Mouse (Mus musculus) hindbrain, embryonic 10.5 days (tissue): Measurements from ENCODE around the gene Elp4. TPM values are rescaled to one million over a fixed set of nuclear protein-coding genes. Genes with fewer than 3 reads are reported as not detected.

Experiments
- DNase-seq: peaks from one replicate; pipeline ENCODE4 v3.0.0-alpha.2; 2017; ENCODE audit warnings: low spot score
- H3K27ac ChIP-seq: fragments of 300-500 bp; sonication (generic); 2 replicates; pipeline ENCODE4 v1.5.1; 2016; ENCODE audit warnings: mild to moderate bottlenecking, moderate library complexity
- H3K27me3 ChIP-seq: fragments of 300-500 bp; sonication (generic); 2 replicates; pipeline ENCODE4 v1.6.1; 2016; ENCODE audit warnings: mild to moderate bottlenecking; ENCODE audit not compliant: poor library complexity, insufficient read depth, severe bottlenecking
- H3K36me3 ChIP-seq: fragments of 300-500 bp; sonication (generic); 2 replicates; pipeline ENCODE4 v1.6.1; 2016; ENCODE audit warnings: mild to moderate bottlenecking, moderate library complexity
- H3K4me1 ChIP-seq: fragments of 300-500 bp; sonication (generic); replicated peaks from 2 replicates; pipeline ENCODE4 v1.6.1; 2016; ENCODE audit warnings: mild to moderate bottlenecking
- H3K4me3 ChIP-seq: fragments of 300-500 bp; sonication (generic); 2 replicates; pipeline ENCODE4 v1.5.1; 2016; ENCODE audit warnings: mild to moderate bottlenecking, moderate library complexity
- H3K9me3 ChIP-seq: fragments of 300-500 bp; sonication (generic); 2 replicates; pipeline ENCODE4 v1.6.1; 2016; ENCODE audit warnings: mild to moderate bottlenecking, moderate library complexity
- WGBS: fragments of 180-500 bp; shearing (Covaris S2); methylation state at CpG from one replicate; pipeline ENCODE4 v1.1.7; 2016; 5-methylcytosine and 5-hydroxymethylcytosine counted together
- polyA plus RNA-seq: library from polyadenylated mRNA; unstranded; fragments of >200 nt; fragmentation: Nextera tagmentation; extraction: Ambion mirVana; gene quantifications from 2 replicates; pipeline ENCODE4 v1.2.1, GENCODE M21; 2016

Gene Elp4
- polyA plus RNA-seq, 1 experiment from 2014 or later, result 49.8 TPM

DNA sequence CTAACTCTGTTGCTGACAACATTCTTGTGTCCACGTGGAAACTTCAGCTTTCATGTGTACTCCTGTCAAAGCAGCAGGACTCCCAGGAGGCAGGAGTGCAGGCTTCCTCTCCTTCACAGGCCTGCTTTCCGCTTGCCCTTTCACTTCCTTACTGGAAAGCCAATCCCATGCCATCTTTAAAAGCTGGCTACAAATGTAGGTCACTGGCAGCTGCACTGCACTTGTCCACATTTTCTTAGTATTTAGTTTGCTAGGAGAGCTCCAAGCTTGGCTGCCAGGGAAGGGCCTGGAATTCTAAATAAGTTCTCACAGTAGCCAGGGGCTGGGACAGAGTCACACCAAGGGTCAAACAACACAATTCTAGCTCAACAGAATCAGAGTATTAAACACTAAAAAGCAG lies 49.6 kb downstream of the Elp4 start:
- Histone ChIP-seq H3K9me3 (no peaks in the 10 kb centered on the region), H3K27me3 (no peaks in the 10 kb centered on the region), H3K36me3 (no peaks in the 10 kb centered on the region), H3K4me1 (no peaks in the 10 kb centered on the region), H3K27ac (no peak overlapping the region), H3K4me3 (no peak overlapping the region)
- 43% methylated on average over 2 of the region's 2 CpGs for WGBS
- DNase-seq, result no peak

DNA sequence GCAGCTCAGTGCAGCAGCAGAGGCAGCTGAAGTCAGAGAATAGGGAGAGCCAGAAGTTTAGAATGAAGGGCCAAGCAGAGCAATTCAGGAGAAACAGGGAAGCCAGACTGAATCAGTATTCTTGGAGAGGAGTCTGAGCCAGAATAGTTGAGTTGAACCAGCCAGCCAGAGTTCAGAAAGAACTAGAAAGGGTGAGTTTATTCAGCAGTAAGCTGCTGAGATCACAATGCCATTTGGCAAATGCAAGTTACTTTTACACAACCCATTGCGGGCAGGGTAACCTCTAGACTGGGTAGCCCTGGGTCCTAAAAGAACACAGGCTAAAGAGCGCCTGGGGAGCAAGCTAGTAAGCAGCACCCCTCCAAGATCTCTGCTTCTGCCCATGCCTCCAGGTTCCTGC lies 51.4 kb downstream of the Elp4 start:
- WGBS, result 93% methylated on average over 2 of the region's 2 CpGs
- DNase-seq, result no peak
- H3K4me1 ChIP-seq, result no peaks in the 10 kb centered on the region

DNA sequence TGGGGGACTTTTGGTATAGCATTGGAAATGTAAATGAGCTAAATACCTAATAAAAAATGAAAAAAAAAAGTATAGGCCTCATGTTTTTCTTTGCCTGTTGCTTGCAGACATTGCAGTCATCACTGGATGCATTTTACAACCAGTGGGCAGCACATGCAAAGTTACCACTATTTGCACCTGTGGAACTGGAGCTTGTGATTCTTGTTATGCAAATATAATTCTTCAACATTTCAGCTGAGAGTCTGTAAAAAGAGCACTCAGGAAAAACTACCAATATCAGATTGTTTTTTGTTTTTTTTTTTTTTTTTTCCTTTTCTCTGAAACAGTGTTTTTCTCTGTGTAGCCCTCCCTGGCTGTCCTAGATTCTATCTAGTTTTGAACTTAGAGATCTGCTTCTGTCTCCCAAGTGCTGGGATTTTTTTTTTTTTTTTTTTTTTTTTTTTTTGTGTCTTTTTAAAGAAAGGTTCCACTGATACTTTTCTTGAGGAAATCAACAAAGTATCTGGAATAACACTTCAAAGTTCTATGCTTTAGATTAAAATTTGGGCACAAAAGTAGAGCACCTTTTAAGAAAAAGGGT lies 52.6 kb downstream of the Elp4 start:
- no peak for DNase-seq
- H3K27ac ChIP-seq, result no peak overlapping the region
- no peaks in the 10 kb centered on the region for H3K36me3 ChIP-seq
- no peak overlapping the region for H3K4me3 ChIP-seq
- H3K27me3 ChIP-seq, result no peaks in the 10 kb centered on the region
- no peaks in the 10 kb centered on the region for H3K4me1 ChIP-seq
- no peaks in the 10 kb centered on the region for H3K9me3 ChIP-seq

More for the DNA sequence above, 51.4 kb downstream of the Elp4 start:
- Histone ChIP-seq H3K4me3 (no peak overlapping the region), H3K27me3 (no peaks in the 10 kb centered on the region), H3K36me3 (no peaks in the 10 kb centered on the region), H3K9me3 (no peaks in the 10 kb centered on the region), H3K27ac (no peak overlapping the region)

DNA sequence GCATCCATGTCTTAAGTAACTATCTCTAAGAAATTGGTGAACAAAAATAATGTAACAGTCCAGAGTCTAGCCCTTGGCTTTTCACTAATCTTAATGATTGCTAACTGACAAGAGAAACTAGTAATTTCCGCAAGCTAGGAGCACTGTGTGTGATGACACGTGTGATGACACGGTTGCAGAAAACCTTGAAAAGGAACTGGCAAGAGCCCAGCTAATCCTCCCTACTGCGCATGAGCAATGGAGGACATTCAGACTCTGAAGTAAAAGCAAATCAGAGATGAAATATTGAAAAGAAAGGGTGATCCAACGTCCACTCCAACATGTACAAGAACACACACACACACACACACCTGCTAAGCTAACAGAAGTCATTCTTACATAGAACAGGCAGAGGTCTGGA lies 61.2 kb downstream of the Elp4 start:
- H3K9me3 ChIP-seq, result peaks cover 4% of the 10 kb centered on the region; the same call in 1 of the 2 replicates
- H3K27me3 ChIP-seq, result no peaks in the 10 kb centered on the region
- peaks cover 10% of the 10 kb centered on the region for H3K36me3 ChIP-seq
- no peaks in the 10 kb centered on the region for H3K4me1 ChIP-seq
- 92% methylated on average over 5 of the region's 5 CpGs for WGBS
- DNase-seq, result no peak
- H3K27ac ChIP-seq, result no peak overlapping the region
- H3K4me3 ChIP-seq, result no peak overlapping the region

DNA sequence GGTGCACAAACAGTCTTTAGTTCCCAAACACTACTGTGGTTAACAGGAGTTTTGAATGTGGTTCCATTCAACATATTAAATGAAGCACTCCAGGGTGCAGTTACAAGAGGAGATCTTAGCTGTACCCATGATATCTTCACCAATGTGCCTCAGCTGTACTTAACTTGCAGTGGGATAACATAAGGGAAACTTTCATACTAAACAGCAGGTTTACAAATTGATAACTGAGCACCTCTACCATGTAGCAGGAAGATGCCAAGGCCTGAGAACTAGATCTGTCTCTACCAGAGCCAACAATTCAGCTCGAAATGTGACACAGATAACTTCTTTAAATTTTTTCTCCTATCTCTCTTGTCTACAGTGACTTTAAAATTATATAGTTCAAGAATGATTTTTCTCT lies 86.4 kb downstream of the Elp4 start:
- 83% methylated on average over 1 of the region's 1 CpGs for WGBS
- H3K4me3 ChIP-seq, result no peak overlapping the region
- DNase-seq, result no peak
- no peak overlapping the region for H3K27ac ChIP-seq
- no peaks in the 10 kb centered on the region for H3K4me1 ChIP-seq
- no peaks in the 10 kb centered on the region for H3K9me3 ChIP-seq
- H3K27me3 ChIP-seq, result no peaks in the 10 kb centered on the region
- H3K36me3 ChIP-seq, result no peaks in the 10 kb centered on the region; the same call in 1 of the 2 replicates

DNA sequence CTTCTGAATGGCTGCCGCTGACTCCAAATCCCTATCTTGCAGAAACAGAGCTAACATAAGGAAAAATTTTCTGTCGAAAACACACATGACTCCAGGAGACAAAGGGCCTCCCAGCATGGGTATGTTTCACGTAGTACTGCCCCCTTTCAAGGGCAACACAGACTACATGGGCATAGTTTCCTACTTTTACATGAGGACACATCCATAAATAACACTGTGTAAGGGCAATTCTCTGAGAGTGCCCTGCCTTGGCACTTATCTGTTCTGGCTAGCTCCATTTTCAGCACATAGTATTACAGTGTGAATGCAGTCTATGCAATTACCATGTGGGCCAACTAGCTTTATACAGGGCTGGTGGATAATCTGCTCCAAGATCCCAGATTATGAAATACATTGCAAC lies 89.2 kb downstream of the Elp4 start:
- H3K4me3 ChIP-seq, result no peak overlapping the region
- H3K4me1 ChIP-seq, result no peaks in the 10 kb centered on the region
- H3K9me3 ChIP-seq, result no peaks in the 10 kb centered on the region
- no peak overlapping the region for H3K27ac ChIP-seq
- H3K27me3 ChIP-seq, result no peaks in the 10 kb centered on the region
- 86% methylated on average over 3 of the region's 3 CpGs for WGBS
- no peak for DNase-seq
- no peaks in the 10 kb centered on the region for H3K36me3 ChIP-seq

DNA sequence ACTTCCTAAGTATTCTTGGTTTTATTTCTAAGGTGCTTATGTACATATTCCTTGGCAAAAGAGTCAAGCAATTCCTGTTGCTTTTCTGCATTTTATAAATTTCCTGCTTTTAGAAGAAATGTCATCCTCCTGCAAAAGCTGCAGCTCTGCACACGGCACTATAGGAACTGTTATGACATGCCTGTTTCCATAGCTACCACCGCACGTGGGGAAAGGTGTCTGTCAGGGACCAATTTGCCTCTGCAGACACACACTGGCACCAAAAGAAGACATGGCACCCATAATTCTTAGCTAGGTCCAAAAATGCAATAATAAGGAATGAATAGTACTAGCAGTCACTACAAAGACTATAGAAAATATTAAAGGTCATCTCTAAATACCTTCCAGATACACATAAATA lies 91.3 kb downstream of the Elp4 start:
- H3K27me3 ChIP-seq, result no peaks in the 10 kb centered on the region
- no peak for DNase-seq
- no peaks in the 10 kb centered on the region for H3K36me3 ChIP-seq
- no peak overlapping the region for H3K4me3 ChIP-seq
- H3K27ac ChIP-seq, result no peak overlapping the region
- H3K9me3 ChIP-seq, result no peaks in the 10 kb centered on the region
- H3K4me1 ChIP-seq, result no peaks in the 10 kb centered on the region
- 79% methylated on average over 3 of the region's 3 CpGs for WGBS

DNA sequence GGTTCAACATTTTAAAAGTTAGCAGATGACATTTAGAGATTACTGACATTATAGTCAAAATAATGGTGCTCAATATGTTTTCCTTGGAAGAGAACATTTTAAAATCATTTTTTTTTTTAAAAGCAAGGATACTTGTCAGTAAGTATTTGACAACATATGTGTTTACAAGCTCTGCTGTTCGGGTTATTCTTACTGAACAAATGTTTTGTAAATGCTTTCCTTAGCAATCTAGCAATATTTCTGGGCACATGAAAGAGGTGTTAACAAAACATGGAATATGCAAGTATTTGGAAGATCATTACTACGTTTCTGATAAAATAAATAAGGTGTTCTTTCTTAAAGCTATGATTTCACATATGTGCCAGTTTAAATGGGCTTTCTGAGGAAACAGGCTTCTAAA lies 94.1 kb downstream of the Elp4 start:
- 86% methylated on average over 2 of the region's 2 CpGs for WGBS
- Histone ChIP-seq H3K4me1 (no peaks in the 10 kb centered on the region), H3K27me3 (no peaks in the 10 kb centered on the region), H3K9me3 (no peaks in the 10 kb centered on the region), H3K4me3 (no peak overlapping the region), H3K36me3 (no peaks in the 10 kb centered on the region), H3K27ac (no peak overlapping the region)
- no peak for DNase-seq

DNA sequence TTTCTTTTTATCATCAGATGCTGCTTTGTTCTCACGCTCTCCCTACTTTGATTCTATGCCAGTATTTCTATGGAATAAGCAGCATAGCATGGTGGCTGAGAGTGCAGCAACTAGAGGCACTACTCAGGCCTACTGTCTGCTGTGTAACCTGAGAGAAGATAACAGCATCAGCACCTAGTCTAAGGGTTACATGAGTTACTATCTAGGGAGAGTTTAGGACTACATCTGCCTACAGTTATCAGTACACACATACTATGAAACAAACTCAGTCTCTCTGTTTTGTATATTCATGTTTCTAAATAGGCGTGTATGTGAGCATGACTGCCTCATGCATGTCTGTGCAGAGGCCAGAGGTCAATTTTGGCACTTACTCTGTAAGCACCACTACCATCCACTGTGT lies 97.8 kb downstream of the Elp4 start:
- no peak for DNase-seq
- H3K27ac ChIP-seq, result no peak overlapping the region
- WGBS, result 84% methylated on average over 2 of the region's 2 CpGs
- H3K36me3 ChIP-seq, result no peaks in the 10 kb centered on the region
- 0 out of 2 replicates have a peak, but pooled peaks cover 4% of the 10 kb centered on the region for H3K4me1 ChIP-seq
- H3K27me3 ChIP-seq, result no peaks in the 10 kb centered on the region
- H3K4me3 ChIP-seq, result no peak overlapping the region
- H3K9me3 ChIP-seq, result no peaks in the 10 kb centered on the region

DNA sequence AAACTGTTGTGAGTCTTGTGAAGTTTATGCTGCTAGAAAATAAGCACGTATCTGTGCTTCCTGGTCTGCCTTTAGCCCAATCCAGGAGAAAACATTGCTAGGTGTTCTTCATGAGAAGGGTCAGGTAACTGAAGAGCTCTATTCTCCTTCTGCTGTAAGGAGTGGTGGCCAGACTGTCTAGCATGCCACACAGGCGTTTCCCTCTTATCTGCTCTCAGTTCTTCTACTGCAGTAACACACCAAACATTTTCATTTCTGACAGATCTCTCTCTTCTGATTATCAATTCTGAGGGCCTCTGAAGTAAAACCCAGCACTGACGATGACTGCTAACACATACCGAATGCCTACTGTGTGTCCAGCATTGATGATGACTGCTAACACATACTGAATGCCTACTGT lies 98.3 kb downstream of the Elp4 start:
- 0 out of 2 replicates have a peak, but pooled peaks cover 4% of the 10 kb centered on the region for H3K4me1 ChIP-seq
- H3K36me3 ChIP-seq, result no peaks in the 10 kb centered on the region
- DNase-seq, result no peak
- 91% methylated on average over 4 of the region's 4 CpGs for WGBS
- H3K27ac ChIP-seq, result no peak overlapping the region
- no peak overlapping the region for H3K4me3 ChIP-seq
- H3K9me3 ChIP-seq, result no peaks in the 10 kb centered on the region
- no peaks in the 10 kb centered on the region for H3K27me3 ChIP-seq

DNA sequence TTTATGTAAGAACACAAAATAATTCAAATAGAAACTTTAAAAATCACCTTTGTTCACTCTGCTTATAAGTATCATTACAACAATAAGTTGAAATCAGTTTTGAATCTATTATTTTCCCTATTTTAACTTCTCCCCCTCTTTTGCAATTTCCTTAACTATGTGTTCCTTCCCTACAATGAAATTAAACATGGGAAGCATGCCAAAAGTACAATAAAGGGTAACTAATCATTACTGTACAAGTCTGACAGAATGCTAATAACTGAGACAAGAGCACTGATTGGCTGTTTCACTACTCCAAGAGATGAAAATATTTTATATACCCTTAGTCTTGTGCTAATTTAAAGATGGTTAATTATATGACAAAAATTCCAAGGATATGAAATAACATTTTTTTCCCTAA lies 99.2 kb downstream of the Elp4 start:
- H3K4me1 ChIP-seq, result 0 out of 2 replicates have a peak, but pooled peaks cover 4% of the 10 kb centered on the region
- no peaks in the 10 kb centered on the region for H3K9me3 ChIP-seq
- no peak overlapping the region for H3K27ac ChIP-seq
- no peak overlapping the region for H3K4me3 ChIP-seq
- no peak for DNase-seq
- no peaks in the 10 kb centered on the region for H3K36me3 ChIP-seq
- H3K27me3 ChIP-seq, result no peaks in the 10 kb centered on the region

DNA sequence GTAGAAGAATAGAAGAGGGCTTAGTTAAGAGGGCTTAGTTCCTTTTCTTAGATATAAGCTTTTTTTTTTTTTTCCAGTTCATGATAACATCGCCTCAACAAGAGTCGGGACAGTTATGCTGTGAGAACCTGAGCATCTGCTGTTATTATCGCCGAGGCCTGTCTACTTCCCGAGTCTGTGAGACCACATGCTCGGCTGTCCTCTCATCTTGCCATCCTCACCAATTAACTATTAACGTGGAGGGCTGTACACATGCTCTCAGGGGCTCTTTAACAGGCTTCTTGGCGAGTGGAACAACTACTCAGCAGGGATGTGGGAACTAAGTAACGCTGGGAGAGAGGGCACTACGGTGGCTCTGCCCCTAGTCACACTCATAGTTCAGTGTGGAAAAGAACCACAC lies 99.9 kb downstream of the Elp4 start:
- Histone ChIP-seq H3K27ac (no peak overlapping the region), H3K9me3 (no peaks in the 10 kb centered on the region), H3K4me3 (no peak overlapping the region), H3K27me3 (no peaks in the 10 kb centered on the region), H3K4me1 (0 out of 2 replicates have a peak, but pooled peaks cover 4% of the 10 kb centered on the region), H3K36me3 (no peaks in the 10 kb centered on the region)
- WGBS, result 41% methylated on average over 10 of the region's 10 CpGs
- DNase-seq, result no peak

DNA sequence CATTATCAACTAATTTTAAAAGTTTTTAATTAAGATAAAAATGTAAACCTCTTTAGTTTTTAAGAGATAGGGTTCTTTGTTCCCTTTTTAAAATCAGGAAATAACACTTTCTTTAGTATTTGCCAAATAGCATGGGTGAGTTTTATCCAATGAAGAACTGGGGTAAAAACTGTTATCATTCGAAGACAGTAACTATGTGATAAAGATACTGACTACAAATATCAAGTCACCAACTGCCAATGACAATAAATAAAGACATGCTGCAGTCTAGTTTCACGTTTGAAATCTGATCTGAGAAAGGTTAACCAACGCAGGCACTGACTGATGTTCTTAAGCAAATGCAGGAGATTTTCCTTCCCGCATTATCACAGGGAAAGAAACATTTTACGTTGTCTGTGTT lies 100.9 kb downstream of the Elp4 start:
- no peaks in the 10 kb centered on the region for H3K9me3 ChIP-seq
- no peak overlapping the region for H3K27ac ChIP-seq
- 53% methylated on average over 5 of the region's 5 CpGs for WGBS
- H3K27me3 ChIP-seq, result no peaks in the 10 kb centered on the region
- H3K4me3 ChIP-seq, result no peak overlapping the region
- H3K4me1 ChIP-seq, result 0 out of 2 replicates have a peak, but pooled peaks cover 4% of the 10 kb centered on the region
- H3K36me3 ChIP-seq, result no peaks in the 10 kb centered on the region
- no peak for DNase-seq

DNA sequence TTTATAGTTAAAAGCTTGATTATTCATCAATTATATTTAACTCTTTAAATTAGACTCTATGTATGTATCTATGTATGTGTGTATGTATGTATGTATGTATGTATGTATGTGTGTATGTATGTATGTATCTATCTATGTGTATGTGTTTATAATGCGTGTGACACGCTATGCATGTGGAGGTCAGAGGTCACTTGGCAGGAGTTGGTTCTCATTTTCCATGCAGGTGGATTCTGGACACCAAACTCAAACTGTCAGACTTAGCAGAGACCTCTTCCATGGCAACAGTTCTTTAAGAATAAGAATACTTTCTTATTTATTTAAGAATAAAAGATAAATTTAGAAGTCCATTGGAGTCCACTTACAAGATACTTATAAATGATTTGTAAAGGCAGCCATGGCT lies 101.5 kb downstream of the Elp4 start:
- H3K36me3 ChIP-seq, result no peaks in the 10 kb centered on the region
- H3K27me3 ChIP-seq, result no peaks in the 10 kb centered on the region
- no peaks in the 10 kb centered on the region for H3K9me3 ChIP-seq
- WGBS, result 91% methylated on average over 2 of the region's 2 CpGs
- H3K4me3 ChIP-seq, result no peak overlapping the region
- DNase-seq, result no peak
- H3K27ac ChIP-seq, result no peak overlapping the region
- 0 out of 2 replicates have a peak, but pooled peaks cover 4% of the 10 kb centered on the region for H3K4me1 ChIP-seq
